Mouse (Mus musculus): ENCODE measurements at regions not wholly inside any gene's neighbourhood (a gene's known extent, or its start where the extent isn't known, plus 50 kb on each side); places are given as distances from the start of the nearest gene placed in this dataset.

GRCm38 (mm10) chr16:77399846-77400275 lies 202.0 kb downstream of the Gm11146 start:
- no peak for DNase-seq (ENCODE audit: low spot score)

- DNase-seq (ENCODE audit: low spot score): no peak
These were observed 207.7 kb downstream of the Gm11146 start for GRCm38 (mm10) chr16:77394054-77394716.

- no peak for DNase-seq (ENCODE audit: low spot score)
These were observed 208.4 kb downstream of the Gm11146 start for GRCm38 (mm10) chr16:77393470-77393869.

- no peak for DNase-seq (ENCODE audit: low spot score)
These were observed 209.7 kb downstream of the Gm11146 start for GRCm38 (mm10) chr16:77392205-77392604.

- no peak for DNase-seq (ENCODE audit: low spot score)
These were observed 217.7 kb downstream of the Gm11146 start for GRCm38 (mm10) chr16:77384021-77384729.

GRCm38 (mm10) chr16:77382790-77383189 lies 219.1 kb downstream of the Gm11146 start:
- DNase-seq (ENCODE audit: low spot score): no peak

GRCm38 (mm10) chr16:77372768-77373167 lies 229.1 kb downstream of the Gm11146 start:
- DNase-seq (ENCODE audit: low spot score): no peak

GRCm38 (mm10) chr16:77369810-77370209 lies 232.1 kb downstream of the Gm11146 start:
- DNase-seq (ENCODE audit: low spot score): no peak

GRCm38 (mm10) chr16:77365254-77365653 lies 236.6 kb downstream of the Gm11146 start:
- DNase-seq (ENCODE audit: low spot score): no peak

- no peak for DNase-seq (ENCODE audit: low spot score)
These were observed 237.5 kb downstream of the Gm11146 start for GRCm38 (mm10) chr16:77364439-77364838.

GRCm38 (mm10) chr16:77359190-77359589 lies 242.7 kb downstream of the Gm11146 start:
- DNase-seq (ENCODE audit: low spot score): no peak

GRCm38 (mm10) chr16:77355260-77355659 lies 246.6 kb downstream of the Gm11146 start:
- no peak for DNase-seq (ENCODE audit: low spot score)

GRCm38 (mm10) chr16:77354201-77354712 lies 247.6 kb downstream of the Gm11146 start:
- no peak for DNase-seq (ENCODE audit: low spot score)

GRCm38 (mm10) chr16:77346128-77346527 lies 255.8 kb downstream of the Gm11146 start:
- DNase-seq (ENCODE audit: low spot score): no peak

GRCm38 (mm10) chr16:77332285-77332684 lies 269.6 kb downstream of the Gm11146 start:
- DNase-seq (ENCODE audit: low spot score): no peak

- no peak for DNase-seq (ENCODE audit: low spot score)
These were observed 270.9 kb downstream of the Gm11146 start for GRCm38 (mm10) chr16:77330996-77331395.

GRCm38 (mm10) chr16:77329711-77330530 lies 272.0 kb downstream of the Gm11146 start:
- no peak for DNase-seq (ENCODE audit: low spot score)

- peak; percentile 22 for DNase-seq (ENCODE audit: low spot score)
These were observed 272.7 kb downstream of the Gm11146 start for GRCm38 (mm10) chr16:77329160-77329691.

- DNase-seq (ENCODE audit: low spot score): no peak
These were observed 273.2 kb downstream of the Gm11146 start for GRCm38 (mm10) chr16:77328628-77329159.

GRCm38 (mm10) chr16:77328049-77328448 lies 273.8 kb downstream of the Gm11146 start:
- DNase-seq (ENCODE audit: low spot score): no peak

GRCm38 (mm10) chr16:77322338-77322737 lies 279.6 kb downstream of the Gm11146 start:
- no peak for DNase-seq (ENCODE audit: low spot score)

GRCm38 (mm10) chr16:77318150-77318549 lies 283.7 kb downstream of the Gm11146 start:
- no peak for DNase-seq (ENCODE audit: low spot score)

Data from left cerebral cortex, adult 11 months (tissue).